Mouse (Mus musculus) forebrain, embryonic 11.5 days (tissue): ENCODE measurements around the gene Edem1. TPM values are rescaled to one million over a fixed set of nuclear protein-coding genes. Genes with fewer than 3 reads are reported as not detected.

Source experiments
- ATAC-seq: fragments of 200-750 bp; cut with Nextera tagmentation; replicated peaks from 2 replicates; pipeline ENCODE4 v1.8.0; 2017; ENCODE audit warnings: moderate TSS enrichment; ENCODE audit not compliant: low FRiP score
- DNase-seq: peaks from one replicate; pipeline ENCODE4 v3.0.0-alpha.2; 2017; ENCODE audit warnings: low spot score
- H3K27ac ChIP-seq: fragments of 300-500 bp; sonication (generic); 2 replicates; pipeline ENCODE4 v1.5.1; 2014; ENCODE audit warnings: low read depth, low read length
- H3K27me3 ChIP-seq: fragments of 300-500 bp; sonication (generic); 2 replicates; pipeline ENCODE4 v1.6.1; 2014; ENCODE audit warnings: mild to moderate bottlenecking, low read length, mixed read lengths; ENCODE audit not compliant: control insufficient read depth, insufficient read depth
- H3K36me3 ChIP-seq: fragments of 300-500 bp; sonication (generic); 2 replicates; pipeline ENCODE4 v1.6.1; 2014; ENCODE audit warnings: mild to moderate bottlenecking, low read length, moderate library complexity, mixed read lengths; ENCODE audit not compliant: control insufficient read depth, insufficient read depth
- H3K4me1 ChIP-seq: fragments of 300-500 bp; sonication (generic); replicated peaks from 2 replicates; pipeline ENCODE4 v1.6.1; 2014; ENCODE audit warnings: low read length, mixed read lengths; ENCODE audit not compliant: control insufficient read depth, insufficient read depth
- H3K4me2 ChIP-seq: fragments of 300-500 bp; sonication (generic); 2 replicates; pipeline ENCODE4 v1.6.1; 2014; ENCODE audit warnings: low read depth, mild to moderate bottlenecking, low read length, moderate library complexity, mixed read lengths; ENCODE audit not compliant: severe bottlenecking
- H3K4me3 ChIP-seq: fragments of 300-500 bp; sonication (generic); 2 replicates; pipeline ENCODE4 v1.5.1; 2014; ENCODE audit warnings: low read depth, low read length
- H3K9ac ChIP-seq: fragments of 300-500 bp; sonication (generic); 2 replicates; pipeline ENCODE4 v1.6.1; 2014; ENCODE audit warnings: low read length
- H3K9me3 ChIP-seq: fragments of 300-500 bp; sonication (generic); 2 replicates; pipeline ENCODE4 v1.6.1; 2016; ENCODE audit warnings: low read length, mixed read lengths; ENCODE audit not compliant: control insufficient read depth
- WGBS: fragments of 180-500 bp; shearing (Covaris S2); extraction: QIAGEN DNeasy Blood & Tissue Kit; methylation state at CpG from one replicate; pipeline ENCODE4 v1.1.7; 2014; 5-methylcytosine and 5-hydroxymethylcytosine counted together
- polyA plus RNA-seq: library from polyadenylated mRNA; unstranded; fragments of >200 nt; fragmentation: Nextera tagmentation; extraction: Ambion mirVana; gene quantifications from 2 replicates; pipeline ENCODE4 v1.2.1, GENCODE M21; 2014

Edem1 gene
- polyA plus RNA-seq, 1 experiment from 2014 or later, result 23.0 TPM

- Histone ChIP-seq H3K27ac (no peak overlapping the region), H3K4me3 (no peak overlapping the region), H3K9me3 (no peaks in the 10 kb centered on the region), H3K4me2 (no peak overlapping the region), H3K9ac (no peak overlapping the region), H3K27me3 (no peaks in the 10 kb centered on the region), H3K36me3 (no peaks in the 10 kb centered on the region; the same call in 1 of the 2 replicates), H3K4me1 (no peaks in the 10 kb centered on the region; the same call in 1 of the 2 replicates)
- ATAC-seq (no peak), DNase-seq (no peak)
- 81% methylated on average over 7 of the region's 7 CpGs for WGBS
Measured at GRCm38 (mm10) chr6:108824816-108825545, 3.5 kb upstream of the Edem1 start.

- no peak overlapping the region for H3K9ac ChIP-seq
- no peak overlapping the region for H3K27ac ChIP-seq
Measured at GRCm38 (mm10) chr6:108826070-108826469, 2.4 kb upstream of the Edem1 start.

GRCm38 (mm10) chr6:108827336-108827920 is 1.0 kb upstream of the Edem1 start:
- Histone ChIP-seq H3K9ac (peak overlapping the region; percentile 30; the same call in 1 of the 2 replicates), H3K27ac (no peak overlapping the region), H3K4me1 (peaks cover 3% of the 10 kb centered on the region; the same call in 1 of the 2 replicates), H3K9me3 (no peaks in the 10 kb centered on the region), H3K36me3 (no peaks in the 10 kb centered on the region; the same call in 1 of the 2 replicates), H3K4me2 (peak overlapping the region; percentile 75; the same call in 1 of the 2 replicates), H3K4me3 (peak overlapping the region; percentile 86), H3K27me3 (no peaks in the 10 kb centered on the region)
- DNase-seq (no peak), ATAC-seq (no peak)
- 19% methylated on average over 5 of the region's 5 CpGs for whole genome bisulfite sequencing

More at GRCm38 (mm10) chr6:108826070-108826469, 2.4 kb upstream of the Edem1 start:
- Histone ChIP-seq H3K4me3 (no peak overlapping the region), H3K27me3 (no peaks in the 10 kb centered on the region), H3K9me3 (no peaks in the 10 kb centered on the region), H3K4me2 (no peak overlapping the region), H3K4me1 (peaks cover 3% of the 10 kb centered on the region; the same call in 1 of the 2 replicates), H3K36me3 (no peaks in the 10 kb centered on the region; the same call in 1 of the 2 replicates)
- WGBS, result 77% methylated on average over 3 of the region's 3 CpGs
- ATAC-seq, result no peak
- DNase-seq, result no peak

GRCm38 (mm10) chr6:108828872-108829271 is 431 bp downstream of the Edem1 start:
- no peaks in the 10 kb centered on the region for H3K36me3 ChIP-seq
- peak overlapping the region; percentile 81 for H3K27ac ChIP-seq
- H3K9ac ChIP-seq, result peak overlapping the region; percentile 89
- peak; percentile 62; the same call in 1 of the 2 replicates for ATAC-seq
- H3K4me3 ChIP-seq, result peak overlapping the region; percentile 86
- under 1% methylated on average over 44 of the region's 56 CpGs for WGBS
- H3K4me2 ChIP-seq, result peak overlapping the region; percentile 75
- H3K4me1 ChIP-seq, result peaks cover 3% of the 10 kb centered on the region; the same call in 1 of the 2 replicates
- no peaks in the 10 kb centered on the region for H3K9me3 ChIP-seq
- H3K27me3 ChIP-seq, result no peaks in the 10 kb centered on the region
- no peak for DNase-seq

GRCm38 (mm10) chr6:108829386-108830370 is 1.2 kb downstream of the Edem1 start:
- 27% methylated on average over 22 of the region's 22 CpGs for WGBS
- H3K4me1 ChIP-seq, result peaks cover 3% of the 10 kb centered on the region; the same call in 1 of the 2 replicates
- peak overlapping the region; percentile 75 for H3K4me2 ChIP-seq
- DNase-seq, result peak; percentile 52
- no peak overlapping the region for H3K27ac ChIP-seq
- H3K4me3 ChIP-seq, result peak overlapping the region; percentile 86
- no peaks in the 10 kb centered on the region for H3K27me3 ChIP-seq
- H3K36me3 ChIP-seq, result no peaks in the 10 kb centered on the region
- H3K9ac ChIP-seq, result peak overlapping the region; percentile 89
- H3K9me3 ChIP-seq, result no peaks in the 10 kb centered on the region
- no peak for ATAC-seq

GRCm38 (mm10) chr6:108832170-108832569 is 3.7 kb downstream of the Edem1 start:
- no peak for ATAC-seq
- peaks cover under 1% of the 10 kb centered on the region; the same call in 1 of the 2 replicates for H3K36me3 ChIP-seq
- H3K9ac ChIP-seq, result no peak overlapping the region
- DNase-seq, result no peak
- WGBS, result 80% methylated on average over 1 of the region's 1 CpGs
- H3K27ac ChIP-seq, result no peak overlapping the region
- no peaks in the 10 kb centered on the region for H3K27me3 ChIP-seq
- H3K4me3 ChIP-seq, result no peak overlapping the region
- peaks cover 3% of the 10 kb centered on the region; the same call in 1 of the 2 replicates for H3K4me1 ChIP-seq
- no peak overlapping the region for H3K4me2 ChIP-seq
- no peaks in the 10 kb centered on the region for H3K9me3 ChIP-seq

GRCm38 (mm10) chr6:108832989-108833388 is 4.5 kb downstream of the Edem1 start:
- H3K4me1 ChIP-seq, result peaks cover 3% of the 10 kb centered on the region; the same call in 1 of the 2 replicates
- H3K9me3 ChIP-seq, result no peaks in the 10 kb centered on the region
- H3K27me3 ChIP-seq, result no peaks in the 10 kb centered on the region
- DNase-seq, result no peak
- ATAC-seq, result no peak
- 91% methylated on average over 6 of the region's 6 CpGs for WGBS
- H3K36me3 ChIP-seq, result peaks cover 2% of the 10 kb centered on the region; the same call in 1 of the 2 replicates
- H3K4me3 ChIP-seq, result no peak overlapping the region
- no peak overlapping the region for H3K9ac ChIP-seq
- H3K4me2 ChIP-seq, result no peak overlapping the region
- no peak overlapping the region for H3K27ac ChIP-seq
